Mouse (Mus musculus) heart, postnatal 0 days (tissue): Measurements from ENCODE around the gene Tagln3. TPM values are rescaled to one million over a fixed set of nuclear protein-coding genes. Genes with fewer than 3 reads are reported as not detected.

Source experiments
- ATAC-seq: fragments of 200-750 bp; cut with Nextera tagmentation; 2 replicates; pipeline ENCODE4 v1.8.0; 2017; ENCODE audit warnings: low read depth, moderate number of reproducible peaks, moderate library complexity; ENCODE audit not compliant: insufficient read depth
- DNase-seq: peaks from one replicate; pipeline ENCODE4 v3.0.0-alpha.2; 2016; ENCODE audit warnings: low spot score
- H3K27ac ChIP-seq: fragments of 300-500 bp; sonication (generic); 2 replicates; pipeline ENCODE4 v1.5.1; 2014; ENCODE audit warnings: low read depth, mild to moderate bottlenecking
- H3K27me3 ChIP-seq: fragments of 300-500 bp; sonication (generic); 2 replicates; pipeline ENCODE4 v1.6.1; 2014; ENCODE audit warnings: low read length, mixed read lengths; ENCODE audit not compliant: control insufficient read depth, insufficient read depth
- H3K36me3 ChIP-seq: fragments of 300-500 bp; sonication (generic); replicated peaks from 2 replicates; pipeline ENCODE4 v1.6.1; 2014; ENCODE audit warnings: low read length, mixed read lengths; ENCODE audit not compliant: control insufficient read depth, insufficient read depth
- H3K4me1 ChIP-seq: fragments of 300-500 bp; sonication (generic); 2 replicates; pipeline ENCODE4 v1.6.1; 2014; ENCODE audit warnings: antibody characterized with exemption; ENCODE audit not compliant: control insufficient read depth, insufficient read depth
- H3K4me2 ChIP-seq: fragments of 300-500 bp; sonication (generic); 2 replicates; pipeline ENCODE4 v1.6.1; 2014; ENCODE audit warnings: low read depth, mild to moderate bottlenecking, low read length, moderate library complexity
- H3K4me3 ChIP-seq: fragments of 300-500 bp; sonication (generic); 2 replicates; pipeline ENCODE4 v1.5.1; 2014; ENCODE audit warnings: low read depth, low read length
- H3K9ac ChIP-seq: fragments of 300-500 bp; sonication (generic); replicated peaks from 2 replicates; pipeline ENCODE4 v1.6.1; 2014; ENCODE audit warnings: low read depth, low read length, mixed read lengths
- H3K9me3 ChIP-seq: fragments of 300-500 bp; sonication (generic); replicated peaks from 2 replicates; pipeline ENCODE4 v1.6.1; 2016; ENCODE audit warnings: low read length; ENCODE audit not compliant: control insufficient read depth
- CTCF ChIP-seq: IDR thresholded peaks from 2 replicates; pipeline ENCODE4 v1.5.1; 2016; ENCODE audit warnings: antibody characterized with exemption, control low read depth, low read depth
- EP300 ChIP-seq: IDR thresholded peaks from 2 replicates; pipeline ENCODE4 v1.6.1; 2016; ENCODE audit warnings: antibody characterized with exemption, low read depth
- WGBS: fragments of 180-500 bp; shearing (Covaris S2); extraction: QIAGEN DNeasy Blood & Tissue Kit; methylation state at CpG from one replicate; pipeline ENCODE4 v1.1.7; 2014; 5-methylcytosine and 5-hydroxymethylcytosine counted together
- polyA plus RNA-seq: library from polyadenylated mRNA; unstranded; fragments of >200 nt; fragmentation: Nextera tagmentation; extraction: Ambion mirVana; gene quantifications from 2 replicates; pipeline ENCODE4 v1.2.1, GENCODE M21; 2015
- total RNA-seq: library from RNA; depleted of rRNA; stranded (reverse); fragments of >200 nt; gene quantifications from 2 replicates; pipeline ENCODE4 v1.2.3, GENCODE M21; 2014; ENCODE audit warnings: low replicate concordance

Gene Tagln3
- total and polyA plus RNA-seq, 2 experiments from 2014 or later: 0.57 to 1.3 TPM

DNA sequence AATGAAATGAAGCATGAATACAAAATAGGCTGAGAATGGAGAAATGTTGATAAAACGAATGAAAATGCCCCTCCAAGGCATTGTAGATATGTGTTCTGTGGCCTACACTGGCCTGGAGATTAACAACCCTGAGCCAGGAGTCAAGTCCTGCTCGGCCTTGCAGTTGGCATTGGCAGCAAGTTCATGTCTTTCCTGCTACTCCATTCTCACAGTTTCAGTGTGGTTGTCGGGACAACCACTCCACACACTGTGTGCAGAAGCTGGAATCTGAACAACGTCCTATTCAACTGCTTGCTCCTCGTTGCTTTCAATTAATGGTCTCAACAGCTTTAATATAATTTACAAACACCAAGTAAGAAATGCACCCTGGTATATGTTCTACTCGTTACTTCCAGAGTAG is 26.4 kb downstream of the Tagln3 start:
- no peak overlapping the region for H3K27ac ChIP-seq
- TF ChIP-seq CTCF (no peak), EP300 (no peak)
- H3K36me3 ChIP-seq: no peaks in the 10 kb centered on the region
- ATAC-seq (no peak), DNase-seq (no peak)
- no peaks in the 10 kb centered on the region for H3K4me1 ChIP-seq
- no peak overlapping the region for H3K9ac ChIP-seq
- WGBS: 66% methylated on average over 6 of the region's 6 CpGs
- no peaks in the 10 kb centered on the region for H3K27me3 ChIP-seq
- no peak overlapping the region for H3K4me3 ChIP-seq
- no peaks in the 10 kb centered on the region for H3K9me3 ChIP-seq
- H3K4me2 ChIP-seq: no peak overlapping the region

DNA sequence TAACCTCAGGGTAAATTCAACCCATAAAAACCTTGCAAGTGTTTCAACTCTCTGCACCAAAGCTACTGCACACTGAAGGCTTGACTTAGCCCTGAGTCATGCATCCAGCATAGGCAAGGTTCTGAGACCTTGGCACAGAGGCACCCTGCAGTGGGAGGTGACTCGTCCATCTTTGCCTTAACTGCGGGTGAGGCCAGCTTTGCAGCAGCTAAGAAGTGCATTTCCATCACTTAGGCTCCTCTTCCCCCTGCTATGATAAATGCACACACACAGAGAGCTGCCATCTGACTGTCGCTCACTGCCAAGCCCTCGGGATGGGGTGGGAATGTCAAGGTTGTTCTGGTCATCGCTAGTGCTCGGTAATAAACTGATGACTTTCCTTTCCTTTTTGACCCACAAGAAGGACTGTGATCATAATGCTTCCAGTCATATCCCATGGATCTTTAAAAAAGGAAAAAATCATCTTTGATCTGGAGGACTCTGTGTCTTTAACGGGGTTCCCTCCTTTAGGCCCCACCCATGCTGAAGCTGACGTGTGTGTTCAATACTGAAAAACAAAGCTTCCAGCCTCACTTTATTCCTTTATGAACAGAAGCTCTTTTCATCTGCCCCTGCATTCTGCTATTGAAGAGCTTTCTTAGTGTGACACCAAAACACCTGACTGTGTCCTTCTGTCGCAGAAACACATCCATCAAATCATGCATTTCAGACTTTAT is 28.8 kb downstream of the Tagln3 start:
- Histone ChIP-seq H3K36me3 (no peaks in the 10 kb centered on the region), H3K27ac (no peak overlapping the region), H3K4me2 (no peak overlapping the region), H3K9ac (no peak overlapping the region), H3K27me3 (no peaks in the 10 kb centered on the region), H3K4me1 (no peaks in the 10 kb centered on the region), H3K4me3 (no peak overlapping the region), H3K9me3 (no peaks in the 10 kb centered on the region)
- ATAC-seq: no peak
- WGBS: 75% methylated on average over 9 of the region's 9 CpGs
- TF ChIP-seq CTCF (no peak), EP300 (no peak)
- no peak for DNase-seq

DNA sequence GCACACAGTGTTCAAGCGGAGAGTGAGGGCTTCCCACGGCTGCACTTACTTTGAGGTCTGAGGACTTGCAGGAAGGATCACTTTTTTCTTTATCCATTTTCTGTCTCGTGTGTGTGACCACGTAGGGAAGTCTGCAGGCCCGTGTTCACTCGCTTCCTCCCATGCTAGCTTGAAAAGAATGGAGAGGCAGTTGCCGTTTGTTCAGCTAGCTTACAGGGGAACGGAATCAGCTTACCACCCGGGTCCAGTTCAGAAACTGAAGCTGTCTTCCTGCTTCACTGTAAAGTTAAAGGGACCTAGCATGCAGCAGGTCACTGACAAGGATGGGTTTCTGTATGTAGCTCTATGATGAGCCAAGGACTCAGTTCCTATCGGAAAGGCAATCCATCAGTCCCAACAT is 30.9 kb downstream of the Tagln3 start, which contains the start of gene Tmprss7:
Gene Tmprss7 (minus strand): TSS at position 101 of the 400 bp plus-strand sequence.
- Histone ChIP-seq H3K9ac (no peak within 1 kb of the TSS), H3K27me3 (no peaks in the 10 kb centered on the region), H3K4me3 (no peak within 1 kb of the TSS), H3K4me2 (no peak within 1 kb of the TSS), H3K9me3 (no peaks in the 10 kb centered on the region), H3K27ac (no peak within 1 kb of the TSS), H3K4me1 (no peaks in the 10 kb centered on the region), H3K36me3 (no peaks in the 10 kb centered on the region)
- DNase-seq: no peak
- TF ChIP-seq EP300 (no peak), CTCF (no peak)
- no peak for ATAC-seq
- WGBS: 63% methylated on average over 10 of the region's 10 CpGs

DNA sequence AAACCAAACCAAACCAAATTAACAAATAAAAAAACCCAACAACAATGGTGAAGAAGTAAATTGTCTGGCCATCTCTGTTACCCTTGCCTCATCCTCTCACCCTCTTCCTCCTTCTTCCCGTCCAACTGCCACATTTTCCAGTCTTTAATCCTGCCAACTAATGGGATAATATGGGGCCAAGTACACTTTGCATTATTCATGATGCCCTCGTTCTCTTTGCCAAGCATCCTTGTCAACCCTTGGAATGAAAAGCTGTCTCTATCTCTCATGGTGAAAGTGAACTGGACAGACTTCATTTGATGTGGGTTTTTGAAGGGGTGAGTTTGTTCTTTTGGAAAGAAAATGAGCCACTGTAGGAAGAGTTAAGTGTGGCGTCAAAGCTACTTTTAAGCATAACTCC is 31.6 kb downstream of the Tagln3 start:
- H3K27me3 ChIP-seq: no peaks in the 10 kb centered on the region
- no peak for ATAC-seq
- DNase-seq: no peak
- H3K27ac ChIP-seq: no peak overlapping the region
- TF ChIP-seq CTCF (no peak), EP300 (no peak)
- no peak overlapping the region for H3K4me2 ChIP-seq
- no peaks in the 10 kb centered on the region for H3K4me1 ChIP-seq
- H3K9ac ChIP-seq: no peak overlapping the region
- H3K4me3 ChIP-seq: no peak overlapping the region
- H3K36me3 ChIP-seq: no peaks in the 10 kb centered on the region
- no peaks in the 10 kb centered on the region for H3K9me3 ChIP-seq
- 58% methylated on average over 3 of the region's 3 CpGs for WGBS

DNA sequence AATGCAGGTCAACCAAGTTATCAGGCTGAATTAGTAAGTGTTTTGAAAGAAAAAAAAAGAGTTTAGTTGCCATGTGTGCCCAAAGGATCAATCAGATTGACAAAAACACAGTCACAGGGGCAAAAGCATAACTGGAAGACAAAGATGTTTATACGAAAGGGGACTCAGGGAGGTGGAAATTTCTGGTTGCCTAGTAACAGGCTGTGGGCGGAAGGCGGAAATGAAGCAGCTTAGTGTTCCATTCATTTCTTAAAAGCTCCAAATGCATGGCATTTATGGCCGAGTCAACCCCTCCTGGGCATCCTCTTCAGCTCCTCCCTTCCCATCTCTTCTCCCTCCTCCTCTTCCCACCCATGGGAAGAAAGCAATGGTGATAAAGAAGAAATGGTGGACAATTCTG is 34.2 kb downstream of the Tagln3 start:
- no peaks in the 10 kb centered on the region for H3K36me3 ChIP-seq
- TF ChIP-seq CTCF (no peak), EP300 (no peak)
- no peak overlapping the region for H3K9ac ChIP-seq
- DNase-seq (no peak), ATAC-seq (no peak)
- 50% methylated on average over 4 of the region's 4 CpGs for WGBS
- H3K27ac ChIP-seq: no peak overlapping the region
- no peaks in the 10 kb centered on the region for H3K27me3 ChIP-seq
- no peaks in the 10 kb centered on the region for H3K9me3 ChIP-seq
- no peak overlapping the region for H3K4me3 ChIP-seq
- no peak overlapping the region for H3K4me2 ChIP-seq
- no peaks in the 10 kb centered on the region for H3K4me1 ChIP-seq

DNA sequence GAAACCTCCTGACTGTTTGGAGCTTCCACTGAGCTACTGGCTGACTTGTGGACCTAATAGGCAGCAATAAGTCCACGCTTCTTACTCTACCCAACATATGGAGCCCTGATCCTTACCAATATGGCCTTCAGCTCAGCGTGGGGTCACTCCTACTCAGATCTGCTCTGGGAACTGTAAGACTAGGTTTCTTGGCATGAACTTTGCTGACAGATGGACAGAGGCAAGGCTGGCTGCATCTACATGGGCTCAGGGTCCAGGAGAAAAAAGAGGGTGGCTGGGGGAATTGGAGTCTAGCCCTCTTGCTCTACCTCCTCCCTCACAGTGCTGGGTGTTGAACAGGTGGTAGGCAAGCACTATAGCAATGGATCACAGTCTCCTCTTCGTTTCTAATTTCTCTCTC is 37.6 kb downstream of the Tagln3 start:
- Histone ChIP-seq H3K36me3 (no peaks in the 10 kb centered on the region), H3K27me3 (no peaks in the 10 kb centered on the region), H3K4me3 (no peak overlapping the region), H3K9me3 (no peaks in the 10 kb centered on the region), H3K4me1 (no peaks in the 10 kb centered on the region), H3K9ac (no peak overlapping the region), H3K27ac (no peak overlapping the region), H3K4me2 (no peak overlapping the region)
- WGBS: 70% methylated on average over 3 of the region's 3 CpGs
- TF ChIP-seq CTCF: no peak
- ATAC-seq (no peak), DNase-seq (no peak)
